Mouse (Mus musculus): ENCODE results near the gene H2-Ob.
A peak's percentile ranks its signal among the peaks of the same experiment; 100 is the strongest.

Gene H2-Ob

DNA sequence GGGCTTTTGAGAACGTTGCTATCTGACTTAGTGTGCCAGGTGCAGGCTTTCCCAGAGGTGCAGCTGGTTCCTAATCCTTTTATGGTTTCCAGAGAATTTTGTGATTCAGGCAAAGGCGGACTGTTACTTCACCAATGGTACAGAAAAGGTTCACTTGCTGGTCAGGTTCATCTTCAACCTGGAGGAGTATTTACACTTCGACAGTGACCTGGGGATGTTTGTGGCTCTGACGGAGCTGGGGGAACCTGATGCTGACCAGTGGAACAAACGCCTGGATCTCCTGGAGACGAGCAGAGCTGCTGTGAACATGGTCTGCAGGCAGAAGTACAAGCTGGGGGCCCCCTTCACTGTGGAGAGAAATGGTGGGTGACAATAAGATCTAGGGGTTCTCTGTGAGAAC lies 2.2 kb downstream of the H2-Ob start:
- DNase-seq (ENCODE audit: low spot score in 2 of 2): no peak

DNA sequence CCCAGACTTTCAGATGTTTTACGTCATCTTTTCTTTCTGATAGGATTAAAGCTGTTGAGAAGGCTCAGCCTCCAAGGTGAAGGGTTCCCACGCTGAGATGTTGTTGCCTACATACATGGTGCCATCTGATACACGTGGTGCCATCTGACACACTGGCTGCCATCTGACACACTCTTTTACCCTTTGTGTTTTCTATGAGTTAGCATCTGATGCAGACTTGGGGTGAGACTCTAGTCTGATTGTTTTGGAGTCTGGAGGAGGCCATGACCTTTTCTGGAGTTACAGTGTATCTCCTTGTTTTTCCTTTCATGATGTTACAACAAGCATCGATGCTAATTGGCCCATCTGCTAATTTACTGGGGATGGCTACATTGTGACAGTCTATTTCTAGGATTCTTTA lies 6.0 kb downstream of the H2-Ob start:
- no peak for DNase-seq (ENCODE audit: low spot score in 2 of 2)

DNA sequence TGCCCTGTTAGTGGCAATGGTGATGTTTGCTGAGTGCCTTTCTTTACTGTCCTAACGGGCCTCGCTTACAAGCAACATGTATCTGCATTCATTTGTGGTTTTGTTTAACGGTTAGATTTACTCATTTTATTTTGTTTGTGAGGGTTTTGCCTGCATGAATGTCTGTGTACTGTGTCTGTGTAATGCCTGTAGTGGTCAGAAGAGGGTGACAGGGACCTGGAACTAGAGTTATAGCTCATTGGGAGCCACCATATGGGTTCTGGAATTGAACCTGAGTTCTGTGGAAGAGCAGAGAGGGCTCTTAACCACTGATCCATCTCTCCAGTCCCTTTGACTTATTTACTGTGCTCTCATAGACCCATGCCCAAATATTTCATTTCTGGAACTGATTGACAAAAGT lies 8.3 kb downstream of the H2-Ob start:
- no peak for DNase-seq (ENCODE audit: low spot score in 2 of 2)

DNA sequence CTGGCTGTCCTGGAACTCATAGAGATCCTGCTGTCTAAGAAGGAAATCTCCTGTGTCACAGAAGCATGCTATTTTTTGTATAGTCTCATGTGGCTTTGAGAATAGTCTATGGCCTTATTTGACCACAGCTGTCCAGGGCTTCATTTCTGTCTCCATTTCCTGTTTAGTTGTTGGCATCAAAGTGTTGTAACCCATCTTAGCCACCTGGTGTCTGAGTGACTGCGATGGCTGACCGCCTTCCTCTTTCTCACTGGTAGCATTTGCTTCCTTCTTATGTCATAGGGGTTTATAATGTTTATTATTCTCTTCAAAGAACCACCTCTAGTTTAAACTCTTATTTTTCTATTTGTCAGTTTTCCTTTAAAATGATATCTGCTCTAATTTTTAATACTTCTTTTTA lies 10.1 kb downstream of the H2-Ob start:
- DNase-seq (ENCODE audit: low spot score in 2 of 2): no peak

DNA sequence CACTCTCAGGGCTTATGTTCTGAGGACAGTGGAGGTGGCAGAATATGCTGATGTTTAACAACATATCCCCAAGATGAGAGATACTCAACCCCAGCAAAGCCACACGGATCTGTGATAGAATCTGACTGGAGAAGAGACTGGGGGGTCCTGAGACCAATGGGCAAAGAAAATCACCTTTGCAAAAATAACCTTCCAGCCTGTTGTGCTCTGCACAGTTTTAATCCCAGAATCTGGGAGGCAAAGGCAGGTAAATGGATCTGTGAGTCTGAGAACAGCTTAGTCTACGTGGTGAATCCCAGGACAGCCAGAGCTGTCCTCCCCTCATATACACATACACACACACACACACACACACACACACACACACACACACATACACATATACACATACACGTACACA lies 10.7 kb downstream of the H2-Ob start:
- DNase-seq (ENCODE audit: low spot score in 2 of 2): no peak

DNA sequence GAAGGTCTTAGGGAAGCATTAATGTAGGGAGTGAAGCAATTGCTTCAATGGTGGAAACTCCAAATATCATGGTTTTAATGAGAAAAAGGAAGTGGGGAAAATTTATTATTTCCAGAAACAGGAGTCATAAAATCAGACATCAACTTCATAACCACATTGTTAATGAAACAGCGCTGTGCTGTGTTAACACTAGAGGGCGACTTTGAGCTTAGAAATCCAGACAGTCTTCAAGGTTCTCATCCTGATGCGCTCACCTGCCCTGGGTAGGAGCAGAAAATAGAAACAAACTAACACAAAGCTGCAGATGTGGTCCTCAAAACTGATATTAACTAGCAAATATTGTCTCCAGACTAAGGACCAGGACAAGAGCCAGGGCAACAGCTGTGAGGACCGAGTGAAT lies 11.2 kb downstream of the H2-Ob start:
- no peak for DNase-seq (ENCODE audit: low spot score in 2 of 2)

DNA sequence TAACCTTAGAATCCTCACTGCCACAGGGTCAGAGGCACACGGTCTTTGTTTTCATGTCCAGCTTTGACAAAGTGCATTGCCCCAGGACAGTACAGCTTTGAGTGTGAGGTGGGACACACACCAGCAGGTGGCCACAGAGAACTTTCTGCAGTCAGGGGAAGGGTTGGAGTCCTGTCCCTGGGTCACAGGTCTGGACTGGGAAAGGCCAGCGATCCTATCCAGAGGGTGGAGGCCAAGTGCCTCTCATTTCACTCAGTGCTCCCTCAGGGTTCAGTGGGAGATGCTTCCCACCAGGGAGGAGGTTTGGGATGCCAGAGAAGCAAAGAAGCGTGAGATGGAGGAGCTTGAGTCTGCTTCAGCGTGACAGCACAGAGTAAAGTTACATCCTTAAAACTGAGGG lies 13.0 kb downstream of the H2-Ob start:
- DNase-seq (ENCODE audit: low spot score in 2 of 2): no peak

DNA sequence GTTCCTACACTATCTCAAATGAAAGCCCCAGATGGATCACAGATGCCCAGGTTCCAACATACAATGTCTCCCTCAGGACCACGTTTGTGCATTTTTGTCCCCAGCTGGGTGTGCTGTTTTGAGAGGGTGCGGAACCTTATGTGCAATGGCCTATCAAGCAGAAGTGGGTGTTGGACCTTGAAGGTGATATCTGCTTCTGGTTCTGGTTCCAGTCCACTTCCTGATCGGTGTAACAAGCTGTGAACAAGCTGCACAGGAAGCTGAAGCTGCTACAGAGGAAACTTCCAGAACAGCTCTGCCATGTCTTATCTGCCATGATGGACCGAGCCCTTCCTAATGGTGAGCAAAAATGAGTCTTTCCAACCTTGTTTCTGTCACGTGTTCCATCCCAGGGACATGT lies 17.8 kb downstream of the H2-Ob start:
- DNase-seq (ENCODE audit: low spot score in 2 of 2): no peak

DNA sequence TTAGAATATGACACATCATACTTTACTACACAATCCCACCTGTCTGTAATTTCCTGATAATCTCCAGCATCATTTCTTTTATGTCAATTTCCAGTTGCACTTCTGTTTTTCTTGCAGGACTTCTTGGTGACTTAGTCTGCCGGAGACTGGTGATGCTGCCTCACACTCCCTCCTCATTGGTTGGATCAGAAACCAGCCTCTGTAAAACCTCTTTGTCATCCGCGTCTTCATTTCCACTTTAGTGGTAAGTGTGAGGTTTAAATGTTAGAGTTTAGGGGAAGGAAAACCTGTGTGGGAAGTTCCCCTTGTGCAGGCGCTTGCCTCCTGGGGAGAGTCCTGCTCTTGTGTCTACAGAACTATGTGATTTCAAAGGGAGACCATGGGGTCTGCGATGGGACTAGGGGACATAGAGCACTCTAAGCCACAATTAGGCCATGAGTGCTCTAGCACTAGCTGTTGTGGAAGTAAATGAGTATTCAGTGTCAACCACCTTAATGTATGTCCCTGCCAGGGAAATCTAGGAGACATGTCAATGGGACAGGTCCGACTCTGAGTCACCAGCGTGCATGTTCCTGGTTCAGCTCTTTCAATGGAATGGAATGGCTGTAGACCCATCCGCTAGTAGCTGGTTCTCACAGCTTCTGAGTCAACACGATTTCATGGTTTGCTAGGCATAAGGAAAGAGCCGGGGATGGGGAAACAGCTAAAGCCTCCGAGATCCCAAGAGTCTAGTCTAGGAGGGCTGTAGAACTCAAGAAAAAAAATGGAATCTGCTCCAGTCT lies 19.1 kb downstream of the H2-Ob start, which contains the start of gene H2-Ab1:
Gene H2-Ab1, plus strand, starts transcription at position 96 of the 782 bp plus-strand sequence.
- peak; percentile 56 to 80 for DNase-seq (ENCODE audit: low spot score in 2 of 2)

DNA sequence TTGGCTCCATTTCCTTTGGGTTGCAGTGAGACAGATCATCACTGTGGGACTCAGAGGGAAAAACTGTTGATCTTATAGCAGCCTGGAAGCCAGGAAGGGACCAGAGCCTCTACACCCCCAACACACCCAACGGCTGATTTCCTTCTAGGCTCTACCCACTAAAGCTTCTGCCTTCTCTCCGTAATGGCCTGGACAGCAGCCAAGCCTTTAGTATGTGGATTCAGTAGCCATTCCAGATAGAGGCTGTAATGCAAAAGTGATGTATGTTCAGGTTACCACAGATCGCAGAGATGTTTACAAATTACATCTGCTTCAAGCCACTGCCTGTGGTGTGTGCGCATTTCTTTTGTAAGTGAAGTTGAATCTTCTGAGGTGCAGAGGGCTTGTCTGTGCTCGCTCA lies 21.8 kb downstream of the H2-Ob start:
- no peak for DNase-seq (ENCODE audit: low spot score in 2 of 2)

DNA sequence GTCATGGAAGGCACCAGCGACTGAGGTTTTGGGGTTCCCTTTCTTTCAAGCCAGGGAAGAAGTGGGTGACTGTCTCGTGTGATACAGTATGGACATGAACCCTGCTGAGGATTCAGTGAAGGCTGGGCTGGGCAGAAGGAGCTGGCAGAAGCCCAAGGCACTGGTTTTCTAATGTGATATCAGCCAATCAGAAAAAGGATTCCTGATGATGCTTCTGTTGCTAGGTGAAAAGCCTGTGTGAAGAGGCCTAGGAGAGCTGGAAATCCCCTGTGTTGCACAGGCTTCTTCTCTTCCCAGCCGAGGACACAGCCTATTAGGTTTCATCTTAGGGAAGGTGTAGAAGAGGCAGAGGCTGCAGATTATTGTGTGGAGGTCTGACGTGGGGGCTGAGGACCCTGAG lies 22.8 kb downstream of the H2-Ob start:
- peak in 1 of 2 experiments; percentile 65 for DNase-seq (ENCODE audit: low spot score in 2 of 2)

DNA sequence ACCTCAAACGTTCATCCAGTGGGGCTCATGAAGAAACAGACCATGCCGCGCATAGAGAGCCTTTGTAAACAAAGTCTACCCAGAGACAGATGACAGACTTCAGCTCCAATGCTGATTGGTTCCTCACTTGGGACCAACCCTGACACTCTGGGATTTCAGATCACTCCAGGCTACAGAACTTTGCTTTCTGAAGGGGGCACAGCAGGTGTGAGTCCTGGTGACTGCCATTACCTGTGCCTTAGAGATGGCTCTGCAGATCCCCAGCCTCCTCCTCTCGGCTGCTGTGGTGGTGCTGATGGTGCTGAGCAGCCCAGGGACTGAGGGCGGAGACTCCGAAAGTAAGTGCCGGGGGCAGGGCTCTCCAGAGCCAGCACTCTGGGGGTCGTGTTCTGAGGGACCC lies 24.4 kb downstream of the H2-Ob start:
- peak in 1 of 2 experiments; percentile 64 for DNase-seq (ENCODE audit: low spot score in 2 of 2)

DNA sequence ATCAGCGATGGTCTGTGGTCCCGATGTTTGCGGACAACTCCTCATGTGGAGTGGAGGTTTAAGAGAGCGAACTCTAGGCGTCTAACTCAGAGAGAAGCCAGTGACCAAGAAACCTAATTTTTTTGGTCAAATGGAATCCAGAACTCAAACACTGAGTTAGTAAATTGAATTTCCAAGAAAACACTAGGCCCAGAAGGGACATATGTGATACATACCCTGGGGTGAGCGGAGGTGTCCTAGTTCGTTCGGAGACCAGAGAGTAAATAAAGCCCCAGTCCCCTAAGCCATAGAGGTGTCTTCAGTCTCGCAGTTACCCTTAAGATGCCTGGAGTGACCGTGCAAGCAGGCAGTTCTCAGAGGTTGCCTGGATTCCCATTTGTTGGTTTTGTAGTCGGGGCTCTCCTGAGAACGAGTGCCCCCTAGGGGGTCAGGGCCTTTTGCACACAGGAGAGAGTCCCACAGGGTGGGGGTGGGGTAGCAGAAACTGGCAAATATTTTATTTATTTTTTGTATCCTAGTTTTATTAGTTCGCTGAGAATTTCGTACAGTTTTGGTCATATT lies 25.2 kb downstream of the H2-Ob start:
- DNase-seq (ENCODE audit: low spot score in 2 of 2): no peak

DNA sequence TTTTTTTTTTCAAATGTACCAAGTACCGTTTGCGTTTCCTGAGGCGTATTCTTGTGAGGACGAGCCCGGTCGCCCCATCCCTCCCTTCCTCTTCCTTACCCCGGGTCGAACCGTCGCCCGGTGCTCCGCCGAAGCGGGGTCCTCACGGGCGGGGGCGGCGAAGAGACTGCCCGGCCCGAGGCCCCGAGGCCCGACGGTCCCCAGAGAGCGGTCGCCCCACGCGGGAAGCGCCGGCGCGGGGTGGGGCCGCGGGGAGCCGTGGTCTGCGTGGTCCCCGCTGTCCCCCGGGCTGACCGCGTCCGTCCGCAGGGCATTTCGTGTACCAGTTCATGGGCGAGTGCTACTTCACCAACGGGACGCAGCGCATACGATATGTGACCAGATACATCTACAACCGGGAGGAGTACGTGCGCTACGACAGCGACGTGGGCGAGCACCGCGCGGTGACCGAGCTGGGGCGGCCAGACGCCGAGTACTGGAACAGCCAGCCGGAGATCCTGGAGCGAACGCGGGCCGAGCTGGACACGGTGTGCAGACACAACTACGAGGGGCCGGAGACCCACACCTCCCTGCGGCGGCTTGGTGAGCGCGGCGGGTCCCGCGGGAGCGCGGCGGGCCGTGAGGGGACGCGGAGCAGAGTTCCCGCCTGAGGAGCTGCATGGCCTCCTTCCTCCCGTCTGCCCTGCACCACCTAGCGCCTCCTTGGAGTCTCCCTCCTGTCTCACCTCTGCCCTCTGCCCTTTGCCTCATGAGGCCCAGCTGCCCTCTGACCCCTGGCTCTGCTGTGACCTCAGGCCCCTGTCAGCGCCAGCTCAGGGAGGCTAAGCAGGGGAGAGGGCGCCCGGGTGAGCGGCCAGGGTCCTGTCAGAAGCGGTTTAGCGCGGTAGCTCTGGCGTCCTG lies 26.0 kb downstream of the H2-Ob start:
- no peak for DNase-seq (ENCODE audit: low spot score in 2 of 2)

DNA sequence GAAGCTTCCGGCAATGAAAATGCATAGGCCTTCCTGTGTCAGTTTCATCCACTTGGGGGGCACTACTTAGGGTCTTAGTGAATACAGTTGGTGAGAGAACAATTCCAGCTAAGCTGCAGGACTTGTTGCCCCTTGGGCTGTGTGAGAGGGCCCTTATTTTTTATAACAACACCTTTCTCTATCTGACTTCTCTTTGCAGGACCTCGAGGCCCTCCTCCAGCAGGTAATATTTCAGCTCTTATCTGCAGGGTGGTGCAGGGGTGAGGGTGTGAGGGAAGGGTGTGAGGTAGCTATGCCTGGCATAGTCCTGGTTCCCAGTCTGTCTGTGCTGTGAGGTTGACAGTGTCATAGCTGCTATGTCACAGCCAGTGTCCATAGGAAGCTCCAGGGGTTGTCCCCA lies 29.6 kb downstream of the H2-Ob start:
- DNase-seq (ENCODE audit: low spot score in 2 of 2): no peak

DNA sequence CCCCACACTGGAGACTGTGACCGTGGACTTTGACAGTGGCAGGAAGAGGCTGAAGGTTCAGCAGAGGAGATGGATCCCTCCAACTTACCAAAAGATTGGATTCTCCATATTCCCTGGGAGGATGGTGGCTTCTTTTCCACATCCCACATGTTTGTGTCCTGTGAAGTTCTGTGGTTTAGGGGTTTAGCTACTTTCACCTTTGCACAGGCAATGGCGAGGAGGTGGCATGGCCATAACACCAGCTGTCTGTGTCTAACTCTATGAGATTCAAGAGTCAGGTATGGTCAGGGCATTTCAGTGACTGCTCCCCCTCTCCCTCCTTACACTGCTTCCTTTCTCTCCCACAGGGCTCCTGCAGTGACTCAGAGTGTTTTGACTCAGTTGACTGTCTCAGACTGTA lies 30.0 kb downstream of the H2-Ob start:
- no peak for DNase-seq (ENCODE audit: low spot score in 2 of 2)

DNA sequence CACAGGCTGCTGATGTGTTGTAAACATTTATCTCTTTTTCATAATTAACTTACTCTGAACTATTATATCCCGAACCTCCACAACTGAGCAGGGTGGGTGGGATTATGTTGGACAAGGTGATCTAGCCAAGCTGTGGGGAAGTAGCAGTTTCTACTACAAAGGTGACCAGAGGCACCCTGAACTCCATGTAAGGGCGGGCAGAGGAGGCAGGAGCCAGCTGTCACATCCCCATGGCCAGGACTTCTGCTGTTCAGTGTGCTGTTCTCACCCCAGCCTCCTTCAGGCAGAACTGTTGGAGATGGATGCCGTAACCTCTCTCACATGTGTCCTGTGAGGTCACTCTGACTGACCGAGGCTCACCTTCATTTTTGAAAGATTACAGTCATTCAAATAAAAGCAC lies 31.1 kb downstream of the H2-Ob start:
- DNase-seq (ENCODE audit: low spot score in 2 of 2): no peak

DNA sequence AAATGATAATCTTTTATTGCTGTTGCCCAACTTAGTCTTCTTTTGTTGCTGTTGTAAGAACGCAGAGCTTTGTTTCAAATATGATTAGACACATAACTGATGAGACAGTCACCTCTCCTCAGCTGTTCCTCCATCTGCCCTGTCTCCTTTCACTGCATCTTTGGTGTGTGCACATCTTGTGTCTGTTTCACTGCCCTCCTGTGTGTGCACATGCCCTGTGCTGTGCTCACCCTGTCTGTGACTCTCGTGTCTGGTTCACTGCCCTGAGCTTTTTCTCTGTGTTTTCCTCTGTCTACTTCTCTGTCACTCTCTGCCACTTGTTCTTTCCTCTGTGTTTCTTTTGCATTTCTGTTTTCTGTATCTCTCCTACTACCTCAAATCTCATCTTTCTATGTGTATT lies 31.5 kb downstream of the H2-Ob start:
- no peak for DNase-seq (ENCODE audit: low spot score in 2 of 2)

DNA sequence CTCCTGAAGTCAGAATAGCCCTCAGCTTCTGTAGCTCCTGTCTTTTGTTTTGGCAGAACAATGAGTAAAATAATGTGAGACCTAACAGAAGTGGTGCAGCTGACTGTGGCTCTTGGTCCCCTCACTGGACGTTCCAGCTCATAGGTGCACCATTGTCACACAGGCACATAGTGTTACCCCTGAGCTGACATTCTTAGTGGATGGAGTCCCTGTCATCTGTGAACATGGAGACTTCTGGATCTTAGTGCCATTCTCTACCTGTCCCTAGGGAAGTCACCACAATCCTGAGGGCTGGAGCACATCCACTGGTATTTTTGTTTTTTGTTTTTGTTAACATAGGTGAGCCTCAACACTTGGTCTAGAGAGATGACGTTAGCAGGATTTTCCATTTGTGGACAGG lies 32.2 kb downstream of the H2-Ob start:
- DNase-seq (ENCODE audit: low spot score in 2 of 2): no peak

DNA sequence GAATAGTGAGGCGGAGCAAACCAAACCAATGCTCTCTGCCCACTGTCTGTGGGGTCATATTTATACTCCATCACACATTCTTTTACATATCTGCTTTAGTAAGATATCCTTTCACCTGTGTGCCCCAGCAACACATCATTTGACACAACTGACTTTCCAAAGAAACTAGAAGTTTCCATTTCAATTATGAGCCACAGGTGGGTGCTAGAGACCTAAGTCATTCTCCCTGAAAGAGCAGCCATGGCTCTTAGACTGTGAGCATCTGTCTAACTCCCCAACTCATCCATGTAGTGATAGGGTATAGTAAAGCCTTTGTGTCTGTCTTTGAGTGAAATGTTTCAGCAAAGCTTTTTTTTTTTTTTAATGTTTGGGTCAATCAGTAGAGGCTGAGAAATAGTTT lies 33.4 kb downstream of the H2-Ob start:
- DNase-seq (ENCODE audit: low spot score in 2 of 2): no peak

DNA sequence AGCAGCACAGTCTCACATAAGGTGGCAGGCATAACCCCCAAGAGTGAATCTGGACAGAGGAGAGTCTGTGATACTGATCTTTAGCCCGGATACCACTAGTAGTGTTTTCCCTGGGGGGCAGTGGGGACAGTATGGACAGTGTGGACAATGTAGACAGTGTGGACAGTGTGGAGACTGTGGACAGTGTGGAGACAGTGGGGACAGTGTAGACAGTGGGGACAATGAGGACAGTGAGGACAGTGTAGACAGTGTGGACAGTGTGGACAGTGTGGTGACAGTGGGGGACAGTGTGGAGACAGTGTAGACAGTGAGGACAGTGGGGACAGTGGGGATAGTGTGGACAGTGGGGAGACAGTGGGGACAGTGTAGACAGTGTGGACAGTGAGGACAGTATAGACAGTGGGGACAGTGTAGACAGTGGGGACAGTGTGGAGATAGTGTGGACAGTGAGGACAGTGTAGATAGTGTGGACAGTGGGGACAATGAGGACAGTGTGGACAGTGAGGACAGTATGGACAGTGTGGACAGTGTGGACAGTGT lies 41.9 kb downstream of the H2-Ob start:
- DNase-seq (ENCODE audit: low spot score in 2 of 2): no peak

DNA sequence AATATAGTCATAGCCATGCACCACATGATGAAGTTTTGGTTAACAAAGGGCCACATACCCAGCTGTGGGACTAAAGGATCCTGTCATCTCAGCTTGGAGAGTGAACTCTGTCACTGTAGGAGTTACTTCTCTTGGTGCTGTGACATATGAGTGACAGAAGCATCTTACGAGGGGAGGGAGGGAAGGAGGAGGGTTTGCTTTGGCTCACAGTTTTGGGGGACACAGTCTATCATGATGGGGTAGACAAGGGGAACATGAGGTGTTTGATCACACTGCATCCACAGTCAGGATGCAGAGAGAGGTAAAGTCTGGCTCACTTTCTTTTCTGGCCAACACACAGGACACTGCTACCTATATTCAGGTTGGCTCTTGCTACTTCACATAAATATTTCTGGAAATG lies 43.1 kb downstream of the H2-Ob start:
- DNase-seq (ENCODE audit: low spot score in 2 of 2): no peak
